Comparison of ENCODE assay signal across 27 mouse cellular contexts in genomic region chr15:29823271-29823670, GRCm38 (mm10).
DNase-seq lines count a peak whose midpoint lies in the region; ATAC-seq and TF ChIP-seq lines count a peak whose summit lies in the region.
"Had no signal": no experiment of that assay in that cellular context is flagged by ENCODE, and none has a peak within 500 bp of the region (broad histone marks: within the 10 kb centered on the region; RNA-seq: fewer than 3 reads in every experiment).

No protein-coding gene starts in this region.

- H3K4me3 ChIP-seq in forebrain, embryonic 12.5 days (replicated peaks): no peak overlapping the region
- H3K4me3 ChIP-seq in forebrain, postnatal 0 days (ENCODE audit: low read depth, low read length): no peak overlapping the region
- no peak overlapping the region for H3K4me3 ChIP-seq in midbrain, embryonic 14.5 days (replicated peaks; ENCODE audit: low read depth, low read length)
- H3K4me3 ChIP-seq in midbrain, embryonic 15.5 days: no peak overlapping the region
- H3K4me3 ChIP-seq: heart, embryonic 12.5 days; heart, embryonic 15.5 days; hindbrain, embryonic 10.5 days; hindbrain, embryonic 13.5 days; intestine, embryonic 15.5 days had no signal

- H3K9ac ChIP-seq in forebrain, embryonic 12.5 days: no peak overlapping the region
- no peak overlapping the region for H3K9ac ChIP-seq in forebrain, postnatal 0 days
- H3K9ac ChIP-seq in midbrain, embryonic 14.5 days (replicated peaks; ENCODE audit: low read length): no peak overlapping the region
- H3K9ac ChIP-seq in midbrain, embryonic 15.5 days: no peak overlapping the region
- H3K9ac ChIP-seq: heart, embryonic 12.5 days; heart, embryonic 15.5 days; hindbrain, embryonic 13.5 days; intestine, embryonic 15.5 days had no signal

- peaks cover 3% of the 10 kb centered on the region for H3K4me1 ChIP-seq in forebrain, embryonic 12.5 days
- H3K4me1 ChIP-seq in forebrain, postnatal 0 days (ENCODE audit: insufficient read depth): peaks cover 3% of the 10 kb centered on the region; the same call in 1 of the 2 replicates
- no peaks in the 10 kb centered on the region for H3K4me1 ChIP-seq in midbrain, embryonic 14.5 days (ENCODE audit: control insufficient read depth, insufficient read depth, low read length)
- 0 out of 2 replicates have a peak, but pooled peaks cover 4% of the 10 kb centered on the region for H3K4me1 ChIP-seq in midbrain, embryonic 15.5 days
- H3K4me1 ChIP-seq: heart, embryonic 12.5 days; heart, embryonic 15.5 days; hindbrain, embryonic 10.5 days; hindbrain, embryonic 13.5 days; intestine, embryonic 15.5 days had no signal

- no peak overlapping the region for H3K27ac ChIP-seq in forebrain, embryonic 12.5 days
- no peak overlapping the region for H3K27ac ChIP-seq in forebrain, postnatal 0 days (ENCODE audit: low read depth, low read length)
- no peak overlapping the region for H3K27ac ChIP-seq in midbrain, embryonic 14.5 days (replicated peaks; ENCODE audit: low read depth, low read length)
- H3K27ac ChIP-seq in midbrain, embryonic 15.5 days: no peak overlapping the region
- H3K27ac ChIP-seq: heart, embryonic 15.5 days; hindbrain, embryonic 10.5 days; hindbrain, embryonic 13.5 days; intestine, embryonic 15.5 days had no signal

- TF ChIP-seq CTCF in forebrain, postnatal 0 days (IDR thresholded peaks at IDR 0.05; ENCODE audit: low read depth): no peak

- no peaks in the 10 kb centered on the region for H3K36me3 ChIP-seq in forebrain, embryonic 12.5 days (replicated peaks)
- no peaks in the 10 kb centered on the region for H3K36me3 ChIP-seq in forebrain, postnatal 0 days (ENCODE audit: insufficient read depth)
- H3K36me3 ChIP-seq in midbrain, embryonic 14.5 days (ENCODE audit: control insufficient read depth, insufficient read depth, low read length): no peaks in the 10 kb centered on the region
- no peaks in the 10 kb centered on the region for H3K36me3 ChIP-seq in midbrain, embryonic 15.5 days (replicated peaks)
- H3K36me3 ChIP-seq: G1E; heart, embryonic 12.5 days; heart, embryonic 15.5 days; hindbrain, embryonic 10.5 days; hindbrain, embryonic 13.5 days; intestine, embryonic 15.5 days had no signal

- H3K27me3 ChIP-seq in forebrain, embryonic 12.5 days: no peaks in the 10 kb centered on the region
- no peaks in the 10 kb centered on the region for H3K27me3 ChIP-seq in forebrain, postnatal 0 days (ENCODE audit: insufficient read depth, low read length)
- no peaks in the 10 kb centered on the region for H3K27me3 ChIP-seq in midbrain, embryonic 14.5 days (ENCODE audit: control insufficient read depth, insufficient read depth, low read length)
- H3K27me3 ChIP-seq in midbrain, embryonic 15.5 days (replicated peaks): no peaks in the 10 kb centered on the region
- H3K27me3 ChIP-seq: heart, embryonic 12.5 days; heart, embryonic 15.5 days; hindbrain, embryonic 13.5 days; intestine, embryonic 15.5 days; Patski had no signal

- H3K9me3 ChIP-seq in forebrain, embryonic 12.5 days: no peaks in the 10 kb centered on the region
- H3K9me3 ChIP-seq in forebrain, postnatal 0 days (ENCODE audit: low read length): no peaks in the 10 kb centered on the region
- no peaks in the 10 kb centered on the region for H3K9me3 ChIP-seq in midbrain, embryonic 14.5 days (ENCODE audit: control insufficient read depth, low read length)
- no peaks in the 10 kb centered on the region for H3K9me3 ChIP-seq in midbrain, embryonic 15.5 days
- H3K9me3 ChIP-seq: G1E; heart, embryonic 12.5 days; heart, embryonic 15.5 days; hindbrain, embryonic 10.5 days; hindbrain, embryonic 13.5 days; intestine, embryonic 15.5 days had no signal

- DNase-seq in forebrain, postnatal 0 days: no peak
- DNase-seq in midbrain, embryonic 14.5 days: peak; percentile 17
- DNase-seq in ZHBTc4 (ENCODE audit: low read depth, low spot score): peak; percentile 54
- no peak for DNase-seq in layer of hippocampus, adult 9-11 months
- no peak for DNase-seq in spleen, postnatal 36 days (ENCODE audit: low spot score in 2 of 2)
- DNase-seq: adrenal gland, adult 8-10 months; adrenal gland, postnatal 25 days; B cell, adult 2 months; cerebellum, adult 18-20 months; cerebellum, adult 9-10 months; cerebellum, postnatal 14 days; gastrocnemius, postnatal 25 days; heart, adult 18-20 months; heart, postnatal 10 days; heart, postnatal 36 days; kidney, adult 11 months had no signal

- peak; percentile 36; the same call in 1 of the 2 replicates for ATAC-seq in forebrain, embryonic 12.5 days (ENCODE audit: low FRiP score)
- no peak for ATAC-seq in forebrain, postnatal 0 days
- no peak for ATAC-seq in midbrain, embryonic 14.5 days (ENCODE audit: low FRiP score, low TSS enrichment)
- ATAC-seq in midbrain, embryonic 15.5 days (replicated peaks): no peak
- ATAC-seq: activated CD4-positive, CD25-positive, alpha-beta regulatory T cell, adult 4 months; hindbrain, embryonic 16.5 days; intestine, embryonic 15.5 days; Patski had no signal

- WGBS in forebrain, embryonic 12.5 days: 58% methylated on average over 2 of the region's 2 CpGs
- 52% methylated on average over 2 of the region's 2 CpGs for WGBS in forebrain, postnatal 0 days
- 84% methylated on average over 2 of the region's 2 CpGs for WGBS in midbrain, embryonic 14.5 days
- 67% methylated on average over 2 of the region's 2 CpGs for WGBS in midbrain, embryonic 15.5 days

- no peak overlapping the region for H3K4me2 ChIP-seq in forebrain, embryonic 12.5 days
- H3K4me2 ChIP-seq in forebrain, postnatal 0 days (ENCODE audit: low read depth): no peak overlapping the region
- no peak overlapping the region for H3K4me2 ChIP-seq in midbrain, embryonic 14.5 days (ENCODE audit: low read length)
- no peak overlapping the region for H3K4me2 ChIP-seq in midbrain, embryonic 15.5 days
- H3K4me2 ChIP-seq: heart, embryonic 12.5 days; heart, embryonic 15.5 days; hindbrain, embryonic 13.5 days; intestine, embryonic 15.5 days had no signal

Comparison
In these comparisons a context has a peak if more than half of its experiments do, and no peak if none do; other contexts are left out.
1. DNase-seq: peak in midbrain, embryonic 14.5 days (single experiment) and ZHBTc4 (single experiment); none in forebrain, postnatal 0 days (single experiment), layer of hippocampus, adult 9-11 months (single experiment) and spleen, postnatal 36 days (0 of 2).